Mouse (Mus musculus) right cerebral cortex, postnatal 25 days (tissue): ENCODE measurements at regions not wholly inside any gene's neighbourhood (a gene's known extent, or its start where the extent isn't known, plus 50 kb on each side); places are given as distances from the start of the nearest gene placed in this dataset.

Source experiments
- DNase-seq: peaks from one replicate; pipeline ENCODE4 v3.0.0; 2022

GRCm38 (mm10) chr7:35948794-35949193 lies 146.0 kb upstream of the Zfp507 start:
- DNase-seq, result no peak

- no peak for DNase-seq
Observed at GRCm38 (mm10) chr7:35948389-35948788, 145.6 kb upstream of the Zfp507 start.

GRCm38 (mm10) chr7:35941086-35941485 lies 138.3 kb upstream of the Zfp507 start:
- DNase-seq, result no peak

- no peak for DNase-seq
Observed at GRCm38 (mm10) chr7:35938123-35938869, 135.5 kb upstream of the Zfp507 start.

GRCm38 (mm10) chr7:35926749-35927148 lies 123.9 kb upstream of the Zfp507 start:
- no peak for DNase-seq

GRCm38 (mm10) chr7:35922582-35922981 lies 119.8 kb upstream of the Zfp507 start:
- no peak for DNase-seq

GRCm38 (mm10) chr7:35920884-35921283 lies 118.1 kb upstream of the Zfp507 start:
- no peak for DNase-seq

- DNase-seq, result no peak
Observed at GRCm38 (mm10) chr7:35920194-35920609, 117.4 kb upstream of the Zfp507 start.

GRCm38 (mm10) chr7:35910109-35910706 lies 107.4 kb upstream of the Zfp507 start:
- DNase-seq, result no peak

GRCm38 (mm10) chr7:35901942-35902381 lies 99.2 kb upstream of the Zfp507 start:
- peak; percentile 58 for DNase-seq

- no peak for DNase-seq
Observed at GRCm38 (mm10) chr7:35898701-35899445, 96.1 kb upstream of the Zfp507 start.

GRCm38 (mm10) chr7:35893292-35893691 lies 90.5 kb upstream of the Zfp507 start:
- peak; percentile 49 for DNase-seq

GRCm38 (mm10) chr7:35886051-35886450 lies 83.2 kb upstream of the Zfp507 start:
- no peak for DNase-seq

GRCm38 (mm10) chr7:35879755-35880304 lies 77.0 kb upstream of the Zfp507 start:
- DNase-seq, result peak; percentile 74

- DNase-seq, result peak; percentile 35
Observed at GRCm38 (mm10) chr7:35878164-35878563, 75.4 kb upstream of the Zfp507 start.

- no peak for DNase-seq
Observed at GRCm38 (mm10) chr7:35861049-35861448, 58.2 kb upstream of the Zfp507 start.

GRCm38 (mm10) chr7:35859601-35860000 lies 56.8 kb upstream of the Zfp507 start:
- no peak for DNase-seq

GRCm38 (mm10) chr7:35857693-35858092 lies 54.9 kb upstream of the Zfp507 start:
- no peak for DNase-seq
